Mouse (Mus musculus): ENCODE measurements around the gene Rslcan18.
"Not testable (repeated sequence)": the region's sequence is repeated elsewhere in the genome, so short reads cannot be mapped to it uniquely, and the experiment has no call there.

Rslcan18 gene

DNA sequence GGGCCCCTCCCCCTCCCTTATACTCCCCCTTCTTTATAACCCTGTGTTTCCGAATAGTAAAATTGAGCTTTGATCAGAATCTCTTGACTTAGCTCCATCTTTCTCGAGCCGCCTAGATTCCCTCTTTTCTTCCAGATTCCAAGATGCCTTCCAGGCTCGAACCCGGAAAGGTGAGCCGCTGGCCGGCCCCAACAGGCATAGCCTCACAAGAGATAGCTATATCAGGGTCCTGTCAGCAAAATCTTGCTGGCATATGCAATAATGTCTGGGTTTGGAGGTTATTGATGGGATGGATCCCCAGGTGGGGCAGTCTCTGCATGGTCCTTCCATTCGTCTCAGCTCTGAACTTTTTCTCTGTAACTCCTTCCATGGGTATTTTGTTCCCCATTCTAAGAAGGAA lies at the start of gene Rslcan18:
Rslcan18 (minus strand) TSS at position 101 of the 400 bp plus-strand sequence.
- DNase-seq, result not testable (repeated sequence)

DNA sequence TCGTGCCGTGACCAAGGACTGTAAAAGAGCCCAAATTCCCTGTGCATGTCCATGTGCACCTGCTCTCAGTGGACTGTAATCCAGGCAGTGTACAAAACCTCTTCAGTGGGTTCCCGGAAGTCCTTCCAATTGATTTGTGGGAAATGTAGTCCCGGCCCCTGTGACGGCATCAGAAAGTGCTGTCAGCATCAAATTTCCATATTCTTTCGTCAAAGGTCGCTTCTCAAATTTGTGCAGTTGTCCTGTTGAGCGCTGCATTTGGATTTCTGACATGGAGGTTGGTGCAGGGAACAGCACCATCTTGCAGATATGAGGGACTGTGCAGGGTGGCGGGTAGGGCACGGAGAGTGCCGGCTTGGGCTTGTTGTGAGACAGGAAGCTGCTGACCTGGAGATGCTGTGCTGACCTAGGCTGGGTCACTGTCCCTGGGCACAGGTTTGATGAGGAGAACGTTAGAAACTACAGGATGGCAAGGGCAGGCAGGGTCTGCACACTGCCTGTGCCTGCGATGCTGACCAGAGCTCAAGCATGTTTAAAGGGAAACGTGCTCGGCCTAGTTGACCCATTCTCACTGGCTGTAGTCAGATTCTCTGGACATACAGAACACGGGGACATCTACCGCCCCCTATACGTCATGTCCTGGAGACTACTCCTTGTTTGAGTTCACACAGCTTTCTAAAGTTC lies 12.1 kb upstream of the Rslcan18 start:
- peak; percentile 95 for DNase-seq

DNA sequence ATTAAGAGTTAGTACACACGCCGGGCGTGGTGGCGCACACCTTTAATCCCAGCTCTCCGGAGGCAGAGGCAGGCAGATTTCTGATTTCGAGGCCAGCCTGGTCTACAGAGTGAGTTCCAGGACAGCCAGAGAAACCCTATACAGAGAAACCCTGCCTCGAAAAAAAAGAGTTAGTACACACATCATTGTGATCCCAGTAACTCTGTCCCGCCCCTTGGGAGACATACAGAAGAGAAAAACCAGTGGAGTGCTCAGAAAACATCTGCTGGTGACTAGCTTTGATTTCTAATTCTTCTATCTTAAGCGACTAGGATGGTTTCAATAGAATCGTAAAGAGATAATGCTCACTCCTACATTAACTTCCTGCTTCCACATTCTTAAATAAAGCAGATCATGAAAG lies 11.4 kb upstream of the Rslcan18 start:
- not testable (repeated sequence) for DNase-seq

DNA sequence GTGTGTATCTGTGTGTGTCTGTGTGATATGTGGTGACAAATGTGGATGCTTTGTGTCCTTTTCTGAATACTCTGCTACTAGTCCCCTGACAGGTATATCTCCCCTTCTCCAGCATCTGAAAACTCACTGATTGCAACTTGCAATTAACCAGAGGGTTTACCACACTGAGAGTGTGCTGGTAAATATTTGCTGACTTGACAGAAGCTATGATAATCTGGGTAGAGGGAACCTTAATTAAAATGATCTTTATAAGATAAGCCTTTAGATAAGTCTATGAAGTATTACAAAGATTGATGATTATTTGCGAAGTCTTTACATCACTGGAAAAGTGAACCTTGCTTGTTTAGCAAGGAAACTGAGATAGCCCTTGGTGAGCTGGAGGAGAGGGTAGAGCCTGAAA lies 8.4 kb upstream of the Rslcan18 start:
- DNase-seq, result no peak

DNA sequence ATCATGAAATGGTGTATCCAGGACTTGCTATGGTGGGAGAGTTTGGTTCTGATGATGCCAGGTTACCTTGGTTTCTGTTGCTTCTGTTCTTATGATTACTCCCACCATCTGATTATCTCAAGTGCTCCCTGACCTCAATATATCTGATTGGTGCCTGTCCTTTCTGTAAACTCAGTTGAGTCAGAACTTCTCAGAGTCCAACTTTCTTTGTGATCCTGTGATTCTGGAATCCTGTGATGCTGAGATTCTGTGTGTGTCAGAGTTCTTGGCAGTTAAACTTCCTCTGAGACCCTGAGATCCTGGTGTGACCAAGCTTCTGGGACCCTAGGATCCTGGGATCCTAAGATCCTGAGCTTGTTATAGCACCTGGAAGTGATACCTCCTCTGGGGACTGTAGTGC lies 5.3 kb upstream of the Rslcan18 start, which contains the start of gene Zfp759:
Zfp759 (plus strand) TSS at position 301 of the 400 bp plus-strand sequence.
- not testable (repeated sequence) for DNase-seq

DNA sequence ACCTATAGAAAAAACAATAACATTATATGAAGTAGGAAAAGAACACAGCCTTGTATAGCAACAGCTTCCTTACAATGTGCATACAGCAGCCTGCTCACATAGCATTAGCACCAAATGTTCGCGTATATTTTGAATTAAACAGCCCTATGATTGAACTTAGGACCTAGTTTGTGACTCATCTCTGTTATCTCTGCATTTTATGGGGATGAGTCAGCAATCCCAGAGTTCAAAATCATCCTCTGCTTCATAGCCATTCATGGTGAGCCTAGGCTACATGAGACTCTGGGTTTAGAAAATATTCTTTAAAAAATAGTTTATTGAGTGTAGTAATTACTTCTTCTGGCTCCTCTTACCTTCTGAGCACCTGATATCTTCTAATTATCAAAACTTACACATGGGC lies 2.8 kb downstream of the Rslcan18 start:
- DNase-seq, result no peak

DNA sequence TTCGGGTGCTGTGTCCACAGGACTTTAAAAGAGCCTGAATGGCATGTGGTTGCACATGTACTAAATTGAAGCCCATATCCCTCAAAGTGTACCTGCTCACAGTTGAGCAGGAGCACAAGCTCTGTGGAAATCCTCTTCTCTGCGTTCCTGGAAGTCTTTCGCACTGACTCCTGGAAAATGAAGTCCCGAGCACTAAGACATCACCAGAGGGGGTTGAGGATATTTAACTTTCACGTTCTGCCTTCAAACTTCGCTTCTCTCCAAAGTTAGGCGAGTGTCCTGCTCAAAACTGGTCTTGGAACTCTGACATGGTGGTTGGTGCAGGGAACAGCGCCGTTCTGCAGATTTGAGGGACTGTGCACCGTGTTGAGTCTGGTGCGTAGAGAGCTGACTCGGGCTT lies 4.0 kb downstream of the Rslcan18 start:
- DNase-seq, result no peak

DNA sequence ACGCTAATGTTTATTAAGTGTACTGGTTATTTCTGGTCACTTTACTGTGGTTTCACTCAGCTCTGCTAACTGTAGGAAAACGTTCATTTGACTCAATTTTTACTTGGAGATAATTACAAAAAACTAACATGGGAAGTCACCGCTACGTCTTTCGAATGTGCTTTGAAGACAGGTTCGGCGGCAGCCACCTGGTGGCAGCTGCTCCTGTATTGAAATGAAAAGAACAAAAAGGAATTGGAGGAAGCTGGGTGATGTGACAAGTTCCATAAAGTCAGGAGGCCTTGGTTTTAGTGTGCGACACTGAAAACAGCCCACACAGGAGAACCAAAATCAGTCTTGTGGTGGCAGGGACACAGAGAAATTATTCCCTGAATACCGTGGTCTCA lies 7.2 kb downstream of the Rslcan18 start:
- no peak for DNase-seq

DNA sequence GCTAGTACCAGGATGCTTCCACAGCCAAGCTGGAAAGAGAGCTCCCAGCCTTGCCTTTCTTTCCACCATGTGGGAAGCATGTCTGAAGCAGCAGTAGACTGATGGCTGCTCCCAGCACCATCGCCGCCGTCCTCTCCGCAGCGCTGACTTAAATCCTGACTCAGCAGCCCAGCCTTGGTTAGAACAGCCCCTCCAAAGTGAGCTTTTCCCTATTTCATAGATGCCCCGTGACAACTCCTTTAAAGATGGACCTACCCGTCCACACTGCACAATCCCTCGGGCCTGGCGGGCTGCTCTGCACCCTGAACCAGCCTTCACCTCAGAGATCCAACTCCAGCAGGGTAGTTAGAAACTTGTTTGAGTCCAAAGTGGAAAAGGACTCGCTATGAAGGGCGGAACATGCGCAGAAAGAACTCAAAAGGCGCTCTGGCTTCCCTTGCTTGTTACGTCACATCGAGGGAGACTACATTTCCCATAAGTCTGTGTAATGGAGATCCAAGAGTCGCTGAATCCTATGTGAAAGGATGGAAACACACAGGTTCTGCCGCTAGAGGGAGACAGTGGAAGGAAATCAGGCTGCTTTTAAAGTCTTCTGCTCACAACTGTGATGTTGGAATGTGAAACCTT lies 7.8 kb downstream of the Rslcan18 start, which contains the start of gene Gm28557:
Gm28557 (minus strand) TSS at position 411 of the 627 bp plus-strand sequence.
- DNase-seq, result peak; percentile 98

DNA sequence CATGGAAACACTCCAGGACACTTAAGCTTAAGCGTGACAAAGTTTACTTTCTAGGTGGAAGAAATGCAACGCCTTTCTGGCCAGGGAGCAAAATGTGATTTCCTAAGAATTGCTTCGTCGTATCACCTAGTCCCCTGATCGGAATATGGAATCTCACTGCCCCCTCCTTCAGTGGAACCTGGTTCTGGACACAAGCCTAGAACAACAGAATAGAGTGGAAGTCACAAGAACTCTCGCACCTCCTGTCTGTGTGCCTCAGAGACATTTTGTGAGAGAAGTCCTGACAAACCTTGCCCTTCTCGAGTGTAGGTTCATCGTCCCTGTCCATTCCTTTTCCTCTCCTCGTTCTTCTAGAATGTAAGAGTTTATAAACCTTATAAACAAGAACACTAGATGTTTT lies 8.4 kb downstream of the Rslcan18 start:
- no peak for DNase-seq

DNA sequence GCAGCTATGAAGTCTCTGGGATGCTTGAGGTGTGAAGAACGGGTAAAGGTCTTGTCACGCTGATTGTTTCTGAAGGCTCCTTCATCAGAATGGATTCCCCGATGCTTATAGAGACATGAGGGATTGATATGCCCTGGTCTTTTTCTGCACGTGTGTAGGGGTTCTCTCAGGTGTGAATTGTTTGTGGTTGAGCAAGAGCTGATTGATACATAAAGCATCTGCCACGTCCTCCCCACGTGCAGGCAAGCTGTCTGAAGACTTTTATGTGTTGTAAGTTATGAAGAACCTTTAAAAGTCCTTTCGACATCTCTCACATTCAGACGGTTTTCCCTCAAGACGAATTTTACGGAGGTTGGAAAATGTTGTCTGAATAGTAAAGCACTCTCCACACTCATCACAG lies 18.2 kb downstream of the Rslcan18 start, which contains the start of gene Zfp708:
Zfp708 (minus strand) TSS at position 101 of the 400 bp plus-strand sequence.
- DNase-seq, result no peak

DNA sequence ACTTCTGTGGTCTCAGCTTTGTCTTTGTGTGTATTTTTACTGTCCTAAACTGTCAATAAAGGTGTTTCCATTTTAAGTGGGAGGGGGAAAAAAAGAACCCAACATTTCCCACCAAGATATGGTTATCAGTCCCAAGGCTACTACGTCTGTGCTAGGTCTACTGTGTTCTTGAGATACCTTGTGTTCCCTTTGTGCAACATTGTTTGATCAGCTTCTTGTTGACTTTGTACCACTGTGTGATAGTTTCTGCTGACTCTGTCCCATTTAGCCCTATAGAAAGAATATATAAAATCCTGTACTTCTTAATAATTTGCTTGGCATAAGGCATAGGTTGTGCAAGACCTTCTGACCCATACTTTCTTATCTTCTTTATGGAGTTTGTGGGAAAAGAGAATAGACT lies 25.9 kb downstream of the Rslcan18 start:
- DNase-seq, result no peak

DNA sequence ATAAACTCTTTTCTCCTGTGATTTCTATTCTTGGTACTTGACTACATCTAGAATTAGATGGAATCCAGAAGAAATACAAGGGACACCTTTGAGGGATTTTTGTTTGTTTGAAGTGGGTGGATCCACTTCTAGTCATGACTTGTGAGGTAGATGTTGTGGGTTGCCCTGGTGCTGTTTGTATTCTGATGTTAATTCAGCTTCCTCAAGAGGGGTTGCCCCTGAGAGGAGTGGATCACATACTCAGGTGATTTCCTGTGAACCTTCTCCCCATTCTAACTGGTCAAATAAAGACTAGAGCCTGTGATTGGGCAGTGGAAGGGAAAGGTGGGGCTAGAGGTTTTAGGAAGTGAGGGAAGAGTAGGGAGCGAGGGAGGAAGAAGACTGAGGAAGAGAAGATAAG lies 34.1 kb downstream of the Rslcan18 start:
- DNase-seq, result peak; percentile 0

DNA sequence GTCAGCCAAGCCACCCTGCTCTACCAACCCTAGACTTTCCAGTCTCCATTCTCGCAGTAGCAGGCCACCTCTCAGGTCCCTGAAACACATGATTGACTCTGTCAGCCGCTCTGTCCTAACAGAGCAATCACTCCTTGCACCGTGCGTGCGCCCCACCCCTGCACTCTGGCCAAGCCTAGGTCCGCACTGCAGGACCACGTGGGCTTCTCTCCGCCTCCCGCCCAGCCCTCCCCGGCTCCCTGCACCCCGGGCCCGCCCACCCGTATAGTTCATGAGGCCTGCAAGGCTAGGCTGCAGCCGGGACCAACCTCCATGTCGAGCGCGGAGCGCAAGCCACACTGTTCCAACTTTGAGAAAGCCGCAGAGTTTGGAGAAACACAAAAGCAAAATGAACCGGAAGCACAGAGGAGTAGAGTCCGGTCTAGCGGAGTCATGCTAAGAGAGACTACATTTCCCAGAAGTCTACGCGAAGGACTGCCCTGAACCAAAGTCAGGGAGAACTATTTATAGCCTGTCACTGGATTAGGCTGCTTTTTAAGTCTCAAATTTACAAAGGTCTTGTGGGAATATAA lies 34.8 kb downstream of the Rslcan18 start:
- peak; percentile 88 for DNase-seq

DNA sequence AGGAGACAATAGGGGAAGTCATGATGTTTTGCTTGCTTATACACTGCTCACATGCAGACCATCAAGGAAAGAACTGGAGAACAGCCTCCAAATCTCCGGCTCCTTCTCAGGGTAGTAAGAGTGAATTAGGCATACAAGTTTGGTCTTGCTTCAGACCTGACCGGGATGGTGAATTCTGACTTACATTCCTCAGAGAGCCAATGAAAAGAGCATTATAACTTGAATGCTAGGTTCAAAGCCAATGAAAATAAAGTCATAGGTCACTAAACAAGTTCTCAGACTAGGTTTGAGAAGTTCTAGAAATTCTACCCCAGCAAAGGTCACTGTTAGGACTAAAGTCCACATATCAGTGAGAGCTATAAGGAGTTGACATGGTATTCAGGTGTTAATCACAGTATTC lies 38.8 kb downstream of the Rslcan18 start:
- no peak for DNase-seq

DNA sequence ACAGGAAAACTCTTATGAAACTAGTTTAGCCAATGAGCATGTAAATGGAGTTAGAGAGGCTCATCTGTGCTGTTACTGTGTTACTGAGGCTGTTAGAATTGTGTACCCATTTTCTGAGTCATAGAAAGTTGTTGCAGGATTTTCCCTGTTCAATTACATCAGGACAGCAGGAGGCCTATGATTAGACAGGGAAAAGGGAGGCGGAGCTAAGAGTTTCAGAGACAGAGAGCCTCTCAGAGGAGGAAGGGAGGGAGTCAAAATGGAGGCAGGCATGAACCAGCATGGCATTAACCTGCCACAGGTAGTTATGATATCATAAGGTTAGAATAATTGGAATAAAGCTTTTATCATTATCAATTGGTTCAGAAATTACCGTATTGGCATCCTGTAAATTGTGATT lies 43.3 kb downstream of the Rslcan18 start:
- DNase-seq, result no peak

DNA sequence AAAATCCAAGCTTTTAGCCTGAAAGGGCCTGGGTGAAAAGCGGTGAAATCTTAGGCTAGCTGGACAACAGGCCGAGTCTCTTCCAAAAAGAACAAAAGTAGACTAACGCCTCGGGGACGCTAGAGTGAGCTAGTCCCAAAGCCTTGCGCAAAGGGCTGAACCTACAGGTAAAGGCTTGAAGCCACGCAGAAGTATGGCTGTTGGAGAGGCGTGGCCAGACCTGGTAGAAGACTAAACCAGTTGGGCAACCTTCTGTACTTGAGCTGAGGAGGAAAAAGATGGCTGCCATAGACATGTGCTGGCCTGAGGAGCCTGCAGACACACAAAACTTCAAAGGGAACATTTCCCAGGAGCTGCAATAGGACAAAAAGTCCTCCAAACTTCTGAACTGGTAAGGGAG lies 50.7 kb downstream of the Rslcan18 start:
- DNase-seq, result no peak

DNA sequence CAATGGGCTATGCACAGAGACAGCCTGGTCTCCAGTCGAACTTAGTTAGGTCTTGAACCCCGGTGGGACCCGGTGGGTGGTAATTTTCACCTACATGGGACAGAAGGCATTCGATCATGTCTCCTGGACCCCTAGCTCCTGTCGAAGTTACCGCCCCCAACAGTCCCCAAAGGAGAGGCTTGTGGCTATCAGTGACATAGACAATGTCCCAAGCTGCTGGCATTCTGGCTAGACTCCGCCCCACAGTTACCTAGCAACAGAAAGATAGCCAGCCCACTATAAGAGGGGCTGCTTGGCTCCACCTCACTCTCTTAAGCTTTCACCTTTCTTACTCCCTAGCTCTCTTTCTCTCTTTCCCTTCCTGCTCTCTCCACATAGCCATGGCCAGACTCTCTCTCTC lies 53.6 kb downstream of the Rslcan18 start:
- DNase-seq, result no peak

DNA sequence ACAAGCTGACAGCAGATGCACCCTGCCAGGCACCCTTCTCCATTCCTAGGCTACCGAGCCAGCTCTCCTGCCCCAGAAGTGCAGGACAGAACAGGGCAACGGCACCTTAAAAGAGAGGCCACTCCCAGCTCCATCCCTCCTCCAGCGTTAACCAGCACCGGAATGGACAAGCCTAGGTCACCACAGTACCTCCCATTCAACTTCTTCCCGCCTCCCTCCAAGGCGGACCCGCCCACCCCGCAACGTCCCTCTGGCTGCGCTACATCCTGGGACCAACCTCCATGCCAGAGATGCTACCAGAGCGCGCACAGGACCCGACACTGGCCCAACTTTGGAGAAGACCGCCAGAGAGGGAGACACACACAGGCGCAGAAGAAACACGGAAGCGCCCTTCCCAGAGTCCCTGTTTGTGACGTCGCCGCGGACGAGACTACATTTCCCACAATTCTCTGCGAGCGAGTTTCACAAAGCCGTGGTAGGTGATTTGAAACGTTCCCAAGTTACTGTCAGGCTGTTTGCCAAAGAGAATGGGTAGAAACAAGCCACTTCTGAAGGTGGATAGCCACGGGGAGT lies 55.2 kb downstream of the Rslcan18 start, which contains the start of gene Zfp712:
Zfp712 (minus strand) TSS at position 385 of the 573 bp plus-strand sequence.
- peak; percentile 95 for DNase-seq

DNA sequence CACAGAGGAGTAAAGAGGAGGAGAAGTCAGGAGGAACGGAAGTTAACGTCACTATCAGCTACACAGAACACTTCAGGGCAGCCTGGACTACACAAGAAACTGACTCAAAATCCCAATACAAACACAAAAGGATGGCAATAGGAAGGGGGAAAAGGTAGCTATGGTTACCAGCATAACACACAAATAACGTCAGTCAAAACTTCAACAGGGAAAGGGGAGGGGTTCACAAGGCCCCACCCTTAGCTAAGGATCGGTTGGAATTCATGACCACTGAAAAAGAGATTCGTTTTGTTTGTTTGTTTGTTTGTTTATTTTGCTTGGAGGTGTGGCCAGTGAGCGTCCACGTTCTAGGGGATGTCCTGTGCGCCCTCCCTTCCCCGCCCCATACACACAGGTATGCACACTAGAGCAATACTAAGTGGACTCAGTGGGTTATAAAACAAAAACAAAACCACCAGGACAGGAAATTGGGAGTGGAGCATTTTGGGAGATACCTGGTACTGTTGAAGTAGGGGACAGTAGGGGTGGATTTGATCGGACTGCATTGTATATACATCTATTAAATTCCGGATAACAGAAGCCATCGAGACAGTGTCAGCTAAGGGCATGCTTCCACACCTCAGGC lies 55.8 kb downstream of the Rslcan18 start:
- peak; percentile 32 for DNase-seq

Data from retina, postnatal 1 day (tissue).